Mouse (Mus musculus): ENCODE data around the gene Ssbp1. TPM values are rescaled to one million over a fixed set of nuclear protein-coding genes. Genes with fewer than 3 reads are reported as not detected.

The Ssbp1 gene
- total RNA-seq, 2 experiments from 2014 or later = 31.8 to 36.3 TPM

DNA sequence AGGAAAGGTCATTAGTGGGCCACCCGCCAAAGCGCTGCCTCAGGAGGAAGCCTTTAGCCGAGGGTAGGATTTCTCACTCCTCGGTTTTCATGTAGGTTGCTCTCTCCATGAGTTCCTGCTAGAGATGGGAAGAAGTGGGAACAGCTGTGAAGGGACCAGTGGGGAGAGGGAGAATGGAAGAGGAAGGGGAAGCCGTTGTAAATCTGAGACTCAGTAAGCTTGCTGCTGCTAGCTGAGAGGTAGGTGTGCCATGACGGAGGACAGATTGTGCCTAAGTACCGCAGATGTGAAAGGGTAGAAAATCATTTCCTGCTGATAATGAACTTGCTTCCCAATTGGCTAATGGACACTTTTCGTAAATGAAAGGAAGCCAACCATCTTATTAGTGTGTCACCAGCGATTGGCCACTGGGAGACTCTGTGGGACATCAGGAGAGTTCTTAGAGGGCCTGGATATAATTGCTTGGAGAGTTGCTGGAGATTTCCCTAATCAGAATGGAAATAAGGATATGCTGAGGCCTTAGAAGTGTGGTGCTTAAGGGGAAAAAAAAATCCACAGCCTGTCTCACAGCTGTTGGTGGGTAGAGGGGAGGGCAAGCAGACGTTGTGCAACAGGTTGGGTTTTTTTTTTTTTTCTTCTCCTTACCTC, 27.7 kb upstream of the Ssbp1 start:
- intact Hi-C loops (cut with DNase I) = no loop called here
- no peak for DNase-seq

DNA sequence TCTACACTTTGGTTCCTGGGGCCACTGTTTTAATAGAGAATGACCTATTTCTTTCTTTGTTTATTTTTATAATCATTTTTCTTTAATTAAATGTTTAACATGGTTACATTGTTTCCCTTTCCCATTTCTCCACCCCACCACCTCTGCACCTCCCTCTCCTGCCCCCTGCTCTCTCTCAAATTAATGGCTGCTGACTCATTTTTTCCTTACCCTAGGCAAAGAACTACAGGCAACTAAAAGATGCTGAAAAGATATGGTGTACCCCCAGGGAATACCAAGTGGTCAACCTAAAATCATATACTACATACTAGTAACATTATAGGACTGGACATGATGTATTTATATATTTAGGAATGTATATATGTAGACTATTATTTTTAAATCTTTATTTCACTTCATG, 22.5 kb upstream of the Ssbp1 start:
- intact Hi-C loops (cut with DNase I) = no loop called here
- no peak for DNase-seq

DNA sequence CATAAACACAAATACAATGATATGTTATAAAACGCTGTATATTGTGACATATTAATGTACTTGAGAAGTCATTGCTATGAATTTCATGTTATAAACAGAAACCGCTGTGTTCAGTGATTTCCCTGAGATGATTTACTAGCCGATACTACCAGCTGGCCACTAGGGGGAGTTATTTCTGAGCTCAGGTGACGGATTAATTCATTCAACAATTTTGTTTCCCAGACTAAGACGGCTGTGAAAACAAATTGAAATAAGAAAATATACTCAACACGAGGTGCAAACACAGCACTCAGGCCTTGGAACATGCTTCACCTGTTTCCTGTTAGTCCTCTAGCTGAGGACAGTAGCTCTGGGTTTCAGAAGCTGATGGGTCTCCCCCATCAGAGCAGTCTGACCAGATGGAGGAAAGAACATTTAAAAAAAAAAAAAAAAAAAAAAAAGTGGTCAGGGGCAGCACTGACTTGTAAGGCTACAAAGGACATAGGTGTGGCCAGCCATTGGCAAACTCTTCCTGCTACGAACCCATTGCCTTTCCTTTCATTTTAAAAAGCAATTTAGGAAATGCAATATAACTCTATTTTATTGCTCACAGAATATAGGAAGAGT, 16.6 kb upstream of the Ssbp1 start:
- DNase-seq = no peak
- intact Hi-C loops (cut with DNase I) = no loop called here

DNA sequence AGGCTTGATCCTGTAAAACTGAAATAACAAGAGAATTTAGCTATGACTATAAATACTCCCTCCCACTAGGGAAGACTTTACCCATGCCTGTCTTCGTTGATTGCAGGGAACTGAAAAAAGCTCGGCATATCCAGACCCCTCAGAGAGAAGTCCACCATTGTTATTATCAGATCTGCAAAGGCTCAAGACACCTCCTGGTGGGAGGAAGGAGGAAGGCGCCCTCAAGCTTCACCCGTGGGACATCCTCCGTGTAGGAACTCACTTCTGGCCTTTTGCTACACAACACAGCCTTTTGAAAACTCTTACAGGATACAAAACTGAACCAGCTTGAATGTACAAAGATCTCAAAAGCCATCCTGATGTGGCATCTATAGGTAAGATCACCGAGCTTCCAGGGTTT, 5.4 kb upstream of the Ssbp1 start:
- intact Hi-C loops (cut with DNase I) = no loop called here
- DNase-seq = no peak

DNA sequence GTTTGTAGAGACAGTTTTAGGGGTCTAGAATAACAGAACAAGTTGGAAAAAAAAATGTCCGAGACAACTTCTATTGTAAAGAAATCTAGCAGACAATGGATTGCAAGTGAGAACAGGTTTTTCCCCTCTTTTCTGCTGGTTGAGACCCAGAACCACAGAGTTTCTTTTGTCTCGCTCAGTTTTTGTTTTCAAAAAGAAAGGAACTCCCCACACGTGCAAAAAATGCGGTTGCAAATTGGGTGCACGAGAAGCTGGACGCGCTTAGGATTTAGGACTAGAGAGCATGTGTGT, 513 bp downstream of the Ssbp1 start:
- no peak for DNase-seq
- intact Hi-C loops (cut with DNase I) = loop anchor here (5.0 kb wide), 1 partner anchor 34 kb away; the partner anchor contains the start of genes E330009J07Rik and Wee2

DNA sequence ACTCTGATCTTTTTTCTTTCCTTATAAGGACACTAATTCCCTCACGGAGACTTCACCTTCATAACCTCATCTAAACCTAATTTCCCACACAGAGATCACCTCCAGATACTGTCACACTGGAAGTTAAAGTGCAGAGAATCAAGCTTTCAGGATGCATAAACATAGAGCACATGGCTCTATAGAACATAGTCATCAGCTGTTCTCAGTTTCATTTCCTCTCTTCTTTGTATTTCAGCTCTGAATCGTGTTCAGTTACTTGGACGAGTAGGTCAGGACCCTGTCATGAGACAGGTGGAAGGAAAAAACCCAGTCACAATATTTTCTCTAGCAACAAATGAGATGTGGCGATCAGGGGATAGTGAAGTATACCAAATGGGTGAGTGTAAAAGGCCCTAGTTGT, 5.0 kb downstream of the Ssbp1 start:
- intact Hi-C loops (cut with DNase I) = loop anchor here (2.0 kb wide), 1 partner anchor 145 kb away; no protein-coding TSS in a partner anchor
- no peak for DNase-seq

DNA sequence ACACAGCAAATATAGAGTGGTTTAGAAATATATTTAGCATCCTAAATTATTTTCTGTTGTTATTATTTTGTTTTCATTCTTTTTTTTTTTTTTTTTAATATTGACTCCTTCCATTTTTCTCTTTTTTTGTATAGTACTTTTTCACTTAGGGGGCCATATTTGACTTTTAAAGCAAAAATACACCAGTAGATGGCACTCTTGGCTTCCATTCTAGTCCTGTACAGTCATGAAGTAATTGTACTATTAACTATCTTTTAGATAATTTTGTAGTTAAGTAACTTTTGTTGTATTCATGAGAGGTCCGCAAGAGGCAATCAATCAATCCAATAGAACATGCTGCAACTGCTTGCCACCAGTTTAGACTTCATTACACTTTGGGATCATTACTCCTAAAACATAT, 8.6 kb downstream of the Ssbp1 start:
- intact Hi-C loops (cut with DNase I) = loop anchor here (5.0 kb wide), 1 partner anchor 208 kb away; no protein-coding TSS in a partner anchor
- DNase-seq = no peak

DNA sequence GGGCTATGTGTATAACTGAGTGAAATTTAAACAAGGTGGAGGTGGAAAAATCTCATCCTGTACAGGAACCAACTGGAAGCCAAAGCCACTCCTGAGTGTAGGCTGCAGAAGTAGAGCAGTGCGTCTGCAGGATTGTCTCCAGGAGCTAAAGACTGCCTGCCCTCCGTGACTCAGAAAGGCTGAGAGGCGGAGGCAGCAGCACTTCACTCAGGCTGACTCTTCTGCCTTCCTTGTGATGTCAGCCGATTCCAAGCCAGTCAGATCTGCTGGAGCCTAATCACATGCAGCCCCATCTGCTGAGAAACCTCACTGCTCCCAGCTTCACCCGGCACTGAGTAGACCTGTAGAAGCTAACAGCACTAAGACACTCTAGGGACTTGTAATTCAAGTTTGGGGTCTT, 11.2 kb downstream of the Ssbp1 start:
- no peak for DNase-seq
- intact Hi-C loops (cut with DNase I) = loop anchor here (5.0 kb wide), 1 partner anchor 205 kb away; no protein-coding TSS in a partner anchor

DNA sequence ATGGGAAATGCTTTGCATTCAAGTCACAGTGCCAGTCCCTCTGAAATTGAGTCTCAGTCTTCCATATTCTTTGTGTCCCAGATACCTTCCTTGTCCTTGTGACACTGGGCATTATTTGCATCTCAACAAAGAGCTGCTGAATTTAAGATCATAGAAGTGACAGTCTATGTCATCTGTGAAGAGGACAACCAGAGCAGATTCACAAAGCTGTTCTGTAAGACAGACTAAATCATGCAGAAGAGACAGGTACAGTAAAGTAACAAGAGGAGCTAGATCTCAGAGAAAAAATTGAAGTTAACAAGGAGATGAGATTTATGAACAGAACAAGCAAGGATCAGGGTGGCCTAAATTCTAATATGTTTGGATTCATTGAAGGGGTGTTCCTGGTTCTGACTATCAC, 19.8 kb downstream of the Ssbp1 start, which contains the start of gene Tas2r137:
Tas2r137 (plus strand) TSS at position 301 of the 400 bp plus-strand sequence.
- intact Hi-C loops (cut with DNase I) = no loop called here
- no peak for DNase-seq

DNA sequence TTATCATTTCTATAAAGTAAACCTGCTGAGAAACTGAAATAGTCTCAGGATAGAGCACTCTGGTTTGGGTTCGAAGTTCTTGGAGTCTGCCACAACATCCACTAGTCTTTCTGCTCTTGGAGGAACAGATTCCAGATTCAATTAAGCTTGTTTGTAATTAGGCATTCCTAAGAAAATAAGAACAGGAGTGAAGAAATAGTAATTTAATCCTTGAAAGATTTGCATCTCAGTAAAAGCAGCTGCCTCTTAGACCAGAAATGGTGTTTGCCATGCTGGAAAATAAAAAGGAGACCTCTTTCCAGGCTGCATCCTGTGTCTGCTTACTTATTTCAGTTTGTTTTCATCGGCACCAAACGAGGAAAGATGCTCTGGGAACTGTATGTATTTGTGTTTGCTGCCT, 22.1 kb downstream of the Ssbp1 start, which contains the start of gene Tas2r108:
Tas2r108 (plus strand) TSS at position 301 of the 400 bp plus-strand sequence.
- no peak for DNase-seq

DNA sequence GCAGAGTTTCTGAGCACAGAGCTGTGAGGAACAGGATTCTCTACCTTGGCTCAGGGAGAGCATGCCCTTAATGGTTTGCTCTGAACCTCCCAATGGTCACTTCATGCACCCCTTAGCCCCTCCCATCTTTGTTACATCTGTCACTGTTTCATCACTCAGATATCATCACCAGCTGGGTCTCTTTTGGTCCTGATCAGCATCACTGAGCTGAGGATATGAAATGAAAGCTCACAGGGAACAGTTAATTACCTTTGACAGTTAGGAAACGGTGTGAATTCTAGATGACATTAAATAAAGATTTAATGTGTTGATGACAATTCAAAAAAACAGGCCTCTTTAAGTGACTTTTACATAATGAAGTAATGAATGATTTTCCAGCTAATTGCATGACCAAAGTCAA, 48.3 kb downstream of the Ssbp1 start, which contains the start of gene Prss37:
Prss37 (minus strand) TSS at position 101 of the 400 bp plus-strand sequence.
- DNase-seq = no peak
- intact Hi-C loops (cut with DNase I) = no loop called here

More for the DNA sequence above, 22.1 kb downstream of the Ssbp1 start, which contains the start of gene Tas2r108:
- intact Hi-C loops (cut with DNase I) = no loop called here

Other genes starting within 250 kb of the Ssbp1 start
- gene Agk, start 146.2 kb upstream of the Ssbp1 start, total RNA-seq (2021) = 10 to 100 TPM; 18.4 TPM
- gene E330009J07Rik, start 35.2 kb upstream of the Ssbp1 start, total RNA-seq (2021) = 1 to 10 TPM; 3.3 to 3.4 TPM
- gene Wee2, start 32.3 kb upstream of the Ssbp1 start, total RNA-seq (2021) = not detected
- not detected for gene Tas2r137, start 19.9 kb downstream of the Ssbp1 start, total RNA-seq (2021)
- gene Tas2r108, start 22.2 kb downstream of the Ssbp1 start, total RNA-seq (2021) = not detected
- not detected for gene Prss37, start 48.2 kb downstream of the Ssbp1 start, total RNA-seq (2021)
- not detected for gene Olfr461, start 83.7 kb downstream of the Ssbp1 start, total RNA-seq (2021)
- gene Olfr460, start 98.1 kb downstream of the Ssbp1 start, total RNA-seq (2021) = not detected
- 1 to 10 TPM in 1 of 2 experiments, under 1 TPM in 1; 0.91 to 1.1 TPM for gene Clec5a, start 114.5 kb downstream of the Ssbp1 start, total RNA-seq (2021)
- not detected for gene Tas2r138, start 142.0 kb downstream of the Ssbp1 start, total RNA-seq (2021)
- under 1 TPM; 0.38 to 0.68 TPM for gene Mgam, start 157.5 kb downstream of the Ssbp1 start, total RNA-seq (2021)